Mouse (Mus musculus) neural tube, embryonic 12.5 days (tissue): Measurements from ENCODE around the gene Msantd4. TPM values are rescaled to one million over a fixed set of nuclear protein-coding genes. Genes with fewer than 3 reads are reported as not detected.
A peak's percentile ranks its signal among the peaks of the same experiment; 100 is the strongest.
"Not testable (repeated sequence)": the region's sequence is repeated elsewhere in the genome, so short reads cannot be mapped to it uniquely, and the experiment has no call there.

ENCODE experiments used
- ATAC-seq: fragments of 200-750 bp; cut with Nextera tagmentation; 2 replicates; pipeline ENCODE4 v1.8.0; 2017; ENCODE audit warnings: low read depth, mild to moderate bottlenecking, moderate TSS enrichment, moderate library complexity; ENCODE audit not compliant: low FRiP score
- H3K27ac ChIP-seq: fragments of 300-500 bp; sonication (generic); 2 replicates; pipeline ENCODE4 v1.5.1; 2016
- H3K27me3 ChIP-seq: fragments of 300-500 bp; sonication (generic); replicated peaks from 2 replicates; pipeline ENCODE4 v1.6.1; 2016; ENCODE audit warnings: mild to moderate bottlenecking
- H3K36me3 ChIP-seq: fragments of 300-500 bp; sonication (generic); 2 replicates; pipeline ENCODE4 v1.6.1; 2016; ENCODE audit warnings: mild to moderate bottlenecking
- H3K4me1 ChIP-seq: fragments of 300-500 bp; sonication (generic); 2 replicates; pipeline ENCODE4 v1.6.1; 2016
- H3K4me2 ChIP-seq: fragments of 300-500 bp; sonication (generic); replicated peaks from 2 replicates; pipeline ENCODE4 v1.6.1; 2016; ENCODE audit warnings: mild to moderate bottlenecking
- H3K4me3 ChIP-seq: fragments of 300-500 bp; sonication (generic); 2 replicates; pipeline ENCODE4 v1.5.1; 2016
- H3K9ac ChIP-seq: fragments of 300-500 bp; sonication (generic); 2 replicates; pipeline ENCODE4 v1.6.1; 2016; ENCODE audit warnings: mild to moderate bottlenecking
- H3K9me3 ChIP-seq: fragments of 300-500 bp; sonication (generic); 2 replicates; pipeline ENCODE4 v1.6.1; 2016; ENCODE audit warnings: mild to moderate bottlenecking
- WGBS: fragments of 180-500 bp; shearing (Covaris S2); methylation state at CpG from one replicate; pipeline ENCODE4 v1.1.7; 2016; 5-methylcytosine and 5-hydroxymethylcytosine counted together
- microRNA-seq: library from miRNA; unstranded; fragments of <30 nt; microRNA quantifications from one replicate; pipeline ENCODE4, GENCODE M21; 2017
- polyA plus RNA-seq: library from polyadenylated mRNA; unstranded; fragments of >200 nt; fragmentation: Nextera tagmentation; extraction: Ambion mirVana; gene quantifications from 2 replicates; pipeline ENCODE4 v1.2.1, GENCODE M21; 2016

Gene Msantd4
- 61.8 and 66.0 TPM in 2 replicates for polyA plus RNA-seq

DNA sequence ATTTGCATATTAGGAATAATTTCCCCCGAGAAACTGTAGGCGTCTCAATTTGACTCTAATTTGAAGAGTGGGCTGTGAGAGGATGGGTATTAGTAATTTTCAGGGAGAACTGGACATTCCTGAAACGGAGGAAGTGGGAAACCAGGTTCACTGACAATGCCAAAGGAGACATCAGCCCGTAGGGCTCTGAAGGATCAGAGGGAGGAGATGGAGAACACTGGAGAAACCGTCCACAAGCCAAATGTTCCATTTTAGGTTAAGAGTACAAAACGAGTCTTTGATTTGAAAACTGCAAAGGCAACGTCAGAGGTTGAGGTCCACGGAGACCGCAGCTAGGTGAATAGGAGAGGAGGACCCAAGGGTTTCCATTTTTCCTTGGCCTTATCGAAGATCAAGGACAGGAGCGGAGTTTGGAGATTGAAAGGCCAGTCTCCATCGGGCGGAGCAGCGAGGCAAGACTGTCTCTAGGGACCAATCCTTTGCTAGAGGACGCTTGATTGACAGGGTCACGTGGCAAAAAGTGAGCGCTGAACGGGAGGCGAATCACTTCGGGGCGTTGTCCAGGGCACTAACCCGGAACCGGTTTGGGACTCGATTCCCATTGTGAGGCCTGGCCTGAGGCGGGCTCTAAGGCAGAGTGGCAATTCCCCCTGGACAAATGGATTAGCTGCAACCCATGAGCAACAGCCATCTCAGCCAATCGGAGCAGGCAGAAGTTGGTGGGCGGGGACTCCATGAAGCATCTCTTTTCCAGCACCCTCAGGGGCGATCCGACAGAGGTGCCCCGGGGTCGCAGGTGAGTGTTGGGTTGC is at the start of gene Msantd4:
Gene Msantd4 (plus strand): TSS at position 735 of the 812 bp plus-strand sequence.
- 2% methylated on average over 31 of the region's 31 CpGs for WGBS
- H3K4me1 ChIP-seq = peaks cover 4% of the 10 kb centered on the region
- peak within 1 kb of the TSS; percentile 43; the same call in 1 of the 2 replicates for H3K27ac ChIP-seq
- peak within 1 kb of the TSS; percentile 67 for H3K4me2 ChIP-seq
- H3K27me3 ChIP-seq = no peaks in the 10 kb centered on the region
- ATAC-seq = peak; percentile 100
- H3K9ac ChIP-seq = peak within 1 kb of the TSS; percentile 55
- no peaks in the 10 kb centered on the region for H3K9me3 ChIP-seq
- no peaks in the 10 kb centered on the region; the same call in 1 of the 2 replicates for H3K36me3 ChIP-seq
- peak within 1 kb of the TSS; percentile 64 for H3K4me3 ChIP-seq

DNA sequence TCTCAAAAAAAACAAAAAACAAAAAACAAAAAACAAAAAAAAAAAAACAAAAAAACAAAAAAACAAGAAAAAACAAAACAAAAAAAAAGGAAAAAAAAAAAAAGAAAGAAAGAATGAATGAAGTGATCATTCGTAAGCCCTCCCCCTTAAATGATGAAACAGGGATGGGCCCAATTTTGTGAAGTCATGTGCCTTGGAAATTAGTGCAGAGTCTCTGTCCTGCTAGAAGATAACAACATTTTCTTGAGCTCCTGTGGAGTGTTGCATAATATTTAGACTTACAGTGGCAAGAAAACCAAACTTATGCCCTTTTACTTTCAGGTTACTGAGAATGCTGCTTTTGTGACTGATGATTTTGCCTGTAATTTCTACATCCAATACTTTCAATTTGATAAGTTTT is 23.2 kb upstream of the Msantd4 start:
- no peaks in the 10 kb centered on the region for H3K9me3 ChIP-seq
- no peak overlapping the region for H3K4me2 ChIP-seq
- H3K27ac ChIP-seq = no peak overlapping the region
- H3K4me3 ChIP-seq = no peak overlapping the region
- 97% methylated on average over 1 of the region's 1 CpGs for WGBS
- no peaks in the 10 kb centered on the region for H3K27me3 ChIP-seq
- H3K4me1 ChIP-seq = no peaks in the 10 kb centered on the region
- H3K9ac ChIP-seq = no peak overlapping the region
- H3K36me3 ChIP-seq = no peaks in the 10 kb centered on the region
- ATAC-seq = no peak

DNA sequence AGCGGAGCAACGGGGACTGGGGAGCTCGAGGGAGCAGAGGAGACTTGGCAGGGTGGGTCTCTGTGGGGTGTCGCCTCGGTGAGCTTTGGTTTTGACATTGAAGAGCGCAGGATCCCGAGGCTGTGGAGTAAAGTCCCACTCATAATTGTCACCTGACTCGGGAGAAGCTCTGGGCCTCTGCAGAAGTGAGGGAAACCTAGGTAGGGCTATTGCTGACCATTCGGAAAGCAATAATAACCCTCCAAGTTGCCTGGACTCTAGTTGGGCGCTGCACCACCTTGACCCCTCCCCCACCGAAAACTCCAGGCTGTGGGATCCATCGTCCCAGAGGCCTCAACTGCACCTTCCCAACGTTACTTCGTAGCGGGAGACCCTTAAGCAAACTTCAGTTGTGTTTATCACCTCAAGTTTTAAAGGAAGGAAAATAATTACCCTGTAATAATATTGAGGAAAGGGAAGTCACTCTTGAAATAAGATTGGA is 318 bp downstream of the Msantd4 start:
- Histone ChIP-seq H3K9me3 (no peaks in the 10 kb centered on the region), H3K9ac (peak overlapping the region; percentile 52), H3K27ac (no peak overlapping the region), H3K36me3 (peaks cover 2% of the 10 kb centered on the region; the same call in 1 of the 2 replicates), H3K4me3 (peak overlapping the region; percentile 64), H3K27me3 (no peaks in the 10 kb centered on the region), H3K4me2 (peak overlapping the region; percentile 67), H3K4me1 (peaks cover 4% of the 10 kb centered on the region)
- ATAC-seq = no peak; the same call in none of the 2 replicates
- WGBS = under 1% methylated on average over 15 of the region's 15 CpGs

DNA sequence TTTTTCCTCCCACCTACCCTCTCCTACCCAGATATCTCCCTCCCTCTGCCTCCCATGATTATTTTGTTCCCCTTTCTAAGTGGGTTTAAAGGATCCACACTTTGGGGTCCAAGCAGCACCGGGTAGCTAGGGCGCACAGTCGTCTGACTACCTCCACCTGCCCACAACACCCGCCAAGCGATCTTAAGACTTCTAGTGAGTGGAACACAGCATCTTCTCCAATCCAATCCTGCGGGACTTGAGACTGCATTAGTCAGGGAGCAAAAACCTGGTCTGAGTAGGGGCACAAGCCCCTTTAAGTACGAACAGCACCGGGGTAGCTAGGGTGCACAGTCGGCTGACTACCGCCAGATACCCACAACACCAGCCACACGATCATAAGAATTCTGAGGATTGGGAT is 24.4 kb downstream of the Msantd4 start:
- H3K36me3 ChIP-seq, H3K27me3 ChIP-seq, H3K9ac ChIP-seq, H3K4me2 ChIP-seq, H3K27ac ChIP-seq, ATAC-seq, H3K4me3 ChIP-seq, H3K9me3 ChIP-seq, H3K4me1 ChIP-seq: not testable (repeated sequence)
- WGBS = 90% methylated on average over 11 of the region's 11 CpGs

Small RNA genes lying within 50 kb of the gene (microRNA-seq; reads per million reads assigned to microRNA genes)
- gene Gm23992 = not detected

Other genes starting within 250 kb of the Msantd4 start
- 29.0 and 30.4 TPM in 2 replicates for gene Aasdhppt, start 67.1 kb upstream of the Msantd4 start, polyA plus RNA-seq
- gene Kbtbd3, start 66.7 kb upstream of the Msantd4 start, polyA plus RNA-seq = 9.6 and 10.1 TPM in 2 replicates